Mouse (Mus musculus) bone marrow, adult 2 months (tissue): Measurements from ENCODE around the gene Drd4.

Source experiments
- CTCF ChIP-seq: fragments of 200-500 bp; IDR thresholded peaks from 2 replicates; pipeline ENCODE4 v1.5.1; 2011; ENCODE audit warnings: low read length, control low read depth; ENCODE audit not compliant: control insufficient read depth, insufficient read depth
- POLR2A ChIP-seq: fragments of 200-500 bp; IDR thresholded peaks from 2 replicates; pipeline ENCODE4 v1.6.1; 2011; ENCODE audit warnings: low read depth, mild to moderate bottlenecking, control low read depth, low read length, borderline replicate concordance; ENCODE audit not compliant: control insufficient read depth

- no peak for TF ChIP-seq CTCF
- TF ChIP-seq POLR2A = no peak
Measured at GRCm38 (mm10) chr7:141324686-141325085, 32.9 kb downstream of the Drd4 start.
